Mouse (Mus musculus) forebrain, embryonic 16.5 days (tissue): ENCODE data around the gene Tifa. TPM values are rescaled to one million over a fixed set of nuclear protein-coding genes. Genes with fewer than 3 reads are reported as not detected.

Source experiments
- ATAC-seq: fragments of 200-750 bp; cut with Nextera tagmentation; 2 replicates; pipeline ENCODE4 v1.8.0; 2017; ENCODE audit warnings: mild to moderate bottlenecking, moderate library complexity
- H3K27ac ChIP-seq: fragments of 300-500 bp; sonication (generic); 2 replicates; pipeline ENCODE4 v1.5.1; 2014; ENCODE audit warnings: low read length, control low read depth
- H3K27me3 ChIP-seq: fragments of 300-500 bp; sonication (generic); replicated peaks from 2 replicates; pipeline ENCODE4 v1.6.1; 2014; ENCODE audit warnings: low read length; ENCODE audit not compliant: control insufficient read depth, insufficient read depth
- H3K36me3 ChIP-seq: fragments of 300-500 bp; sonication (generic); 2 replicates; pipeline ENCODE4 v1.6.1; 2014; ENCODE audit not compliant: control insufficient read depth, insufficient read depth
- H3K4me1 ChIP-seq: fragments of 300-500 bp; sonication (generic); replicated peaks from 2 replicates; pipeline ENCODE4 v1.6.1; 2014; ENCODE audit warnings: low read length; ENCODE audit not compliant: control insufficient read depth, insufficient read depth
- H3K4me2 ChIP-seq: fragments of 300-500 bp; sonication (generic); 2 replicates; pipeline ENCODE4 v1.6.1; 2014; ENCODE audit warnings: mild to moderate bottlenecking, low read length, control low read depth
- H3K4me3 ChIP-seq: fragments of 300-500 bp; sonication (generic); replicated peaks from 2 replicates; pipeline ENCODE4 v1.5.1; 2014; ENCODE audit warnings: mild to moderate bottlenecking, low read length, control low read depth
- H3K9ac ChIP-seq: fragments of 300-500 bp; sonication (generic); replicated peaks from 2 replicates; pipeline ENCODE4 v1.6.1; 2014; ENCODE audit warnings: low read depth, low read length, control low read depth
- H3K9me3 ChIP-seq: fragments of 300-500 bp; sonication (generic); 2 replicates; pipeline ENCODE4 v1.6.1; 2016; ENCODE audit warnings: low read length; ENCODE audit not compliant: control insufficient read depth
- WGBS: fragments of 180-500 bp; shearing (Covaris S2); extraction: QIAGEN DNeasy Blood & Tissue Kit; methylation state at CpG from one replicate; pipeline ENCODE4 v1.1.7; 2014; 5-methylcytosine and 5-hydroxymethylcytosine counted together
- polyA plus RNA-seq: library from polyadenylated mRNA; unstranded; fragments of >200 nt; fragmentation: Nextera tagmentation; extraction: Ambion mirVana; gene quantifications from 2 replicates; pipeline ENCODE4 v1.2.1, GENCODE M21; 2015

Tifa gene
- polyA plus RNA-seq, 1 experiment from 2014 or later: 3.4 TPM

DNA sequence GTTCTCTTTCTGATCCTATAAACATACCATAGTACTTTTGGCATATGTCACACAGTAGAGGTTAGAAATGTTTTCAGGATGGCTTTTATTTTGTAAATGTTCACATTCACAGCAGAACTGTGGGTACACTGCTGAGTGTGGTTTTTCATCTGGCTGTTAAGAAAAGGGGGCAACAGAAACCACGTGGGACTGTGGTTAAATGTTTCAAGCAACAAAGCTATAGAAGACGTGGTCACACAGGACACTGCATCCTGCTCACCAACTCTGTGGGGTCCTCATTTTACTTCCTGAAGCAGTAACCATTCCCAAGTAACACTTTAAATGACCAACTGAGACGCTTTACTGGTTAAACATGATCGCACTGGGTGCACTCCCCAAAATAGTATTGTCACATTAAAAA, 72.9 kb downstream of the Tifa start:
- H3K27ac ChIP-seq: no peak overlapping the region
- no peaks in the 10 kb centered on the region for H3K4me1 ChIP-seq
- no peak overlapping the region for H3K4me2 ChIP-seq
- H3K27me3 ChIP-seq: 0 out of 2 replicates have a peak, but pooled peaks cover 2% of the 10 kb centered on the region
- H3K36me3 ChIP-seq: no peaks in the 10 kb centered on the region
- WGBS: 72% methylated on average over 4 of the region's 4 CpGs
- no peak overlapping the region for H3K9ac ChIP-seq
- H3K9me3 ChIP-seq: no peaks in the 10 kb centered on the region
- no peak overlapping the region for H3K4me3 ChIP-seq
- no peak for ATAC-seq

DNA sequence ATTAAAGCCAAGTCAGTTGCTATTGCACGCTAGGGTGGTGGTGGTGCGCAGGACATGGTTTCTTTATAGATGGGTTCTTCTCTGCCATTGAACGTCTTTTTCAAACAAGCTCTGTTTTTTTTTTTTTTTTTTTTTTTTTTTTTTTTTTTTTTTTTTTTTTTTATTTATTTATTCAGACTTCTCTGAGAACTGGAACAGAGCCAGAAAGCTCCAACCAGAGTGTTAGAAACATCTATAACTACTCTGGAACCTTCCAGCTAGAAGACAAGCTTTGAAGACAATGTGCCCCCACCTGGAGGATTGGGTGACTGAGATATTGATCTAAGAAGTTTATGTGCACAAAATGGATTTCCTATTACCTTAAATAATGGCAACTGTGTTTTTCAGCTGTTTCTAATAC, 74.0 kb downstream of the Tifa start:
- H3K27ac ChIP-seq: no peak overlapping the region
- 0 out of 2 replicates have a peak, but pooled peaks cover 4% of the 10 kb centered on the region for H3K4me1 ChIP-seq
- H3K36me3 ChIP-seq: no peaks in the 10 kb centered on the region
- no peak for ATAC-seq
- 0 out of 2 replicates have a peak, but pooled peaks cover 2% of the 10 kb centered on the region for H3K27me3 ChIP-seq
- H3K4me2 ChIP-seq: no peak overlapping the region
- 61% methylated on average over 3 of the region's 3 CpGs for WGBS
- H3K9ac ChIP-seq: no peak overlapping the region
- H3K4me3 ChIP-seq: no peak overlapping the region
- H3K9me3 ChIP-seq: no peaks in the 10 kb centered on the region

DNA sequence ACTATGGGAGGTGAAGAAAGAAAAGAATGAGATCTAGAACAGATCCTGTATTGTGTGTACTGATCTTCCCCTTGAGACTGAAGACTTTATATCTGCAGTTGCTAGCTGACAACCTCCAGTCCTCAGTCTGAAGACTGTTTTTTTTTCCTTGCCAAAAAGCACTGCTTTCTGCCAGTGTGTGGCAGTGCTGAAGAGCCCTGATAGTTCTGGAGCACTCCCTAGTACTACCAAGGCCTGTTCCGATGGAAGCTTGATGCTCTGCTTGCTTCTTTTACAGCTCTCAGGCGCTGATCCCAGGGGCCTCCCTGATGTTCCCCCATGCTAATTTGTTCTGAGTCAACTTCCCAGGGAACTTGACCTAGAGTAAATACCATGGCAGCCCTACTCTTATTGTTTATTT, 74.6 kb downstream of the Tifa start:
- H3K36me3 ChIP-seq: no peaks in the 10 kb centered on the region

DNA sequence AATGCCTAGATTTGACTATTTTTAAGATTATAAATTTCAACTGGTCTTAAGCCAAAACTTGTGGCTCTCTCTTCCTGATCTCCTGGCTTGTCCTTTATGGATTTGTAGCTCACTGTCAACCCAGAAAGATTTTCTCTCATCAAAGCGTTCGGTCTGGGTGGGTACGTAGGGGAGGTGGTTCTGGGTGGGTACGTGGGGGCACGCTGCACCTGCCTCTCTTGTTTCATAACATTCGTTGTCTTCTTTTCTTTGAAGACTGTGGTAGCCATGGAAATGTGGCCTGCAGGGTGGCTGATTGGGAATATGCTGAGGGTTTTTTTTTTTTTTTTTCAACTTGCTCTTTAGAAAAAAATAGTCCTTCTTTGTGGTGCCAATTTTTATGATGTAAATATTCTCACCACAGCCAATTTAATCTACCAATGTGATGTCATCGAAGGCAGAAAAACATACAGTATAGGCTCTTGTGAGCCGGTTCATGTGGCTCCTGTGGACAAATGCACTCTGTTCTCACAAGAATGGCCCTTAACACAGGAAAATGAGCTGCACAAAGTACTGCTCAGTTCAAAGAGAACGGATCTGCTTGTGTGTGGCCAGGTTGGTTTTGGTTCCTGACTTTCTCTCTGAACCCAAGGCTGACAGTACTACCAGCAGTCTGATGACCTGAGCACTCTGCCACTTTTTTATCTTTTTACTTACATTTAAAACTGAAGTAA, 78.6 kb downstream of the Tifa start:
- peak overlapping the region; percentile 24; the same call in 1 of the 2 replicates for H3K27ac ChIP-seq
- no peak overlapping the region for H3K9ac ChIP-seq
- peak; percentile 38 for ATAC-seq
- no peak overlapping the region for H3K4me2 ChIP-seq
- H3K4me3 ChIP-seq: no peak overlapping the region
- no peaks in the 10 kb centered on the region for H3K9me3 ChIP-seq
- WGBS: 19% methylated on average over 9 of the region's 9 CpGs
- H3K27me3 ChIP-seq: 0 out of 2 replicates have a peak, but pooled peaks cover 2% of the 10 kb centered on the region
- H3K4me1 ChIP-seq: peaks cover 10% of the 10 kb centered on the region
- no peaks in the 10 kb centered on the region for H3K36me3 ChIP-seq

More for the DNA sequence above, 74.6 kb downstream of the Tifa start:
- H3K9me3 ChIP-seq: no peaks in the 10 kb centered on the region
- H3K27ac ChIP-seq: no peak overlapping the region
- ATAC-seq: no peak
- H3K9ac ChIP-seq: no peak overlapping the region
- 0 out of 2 replicates have a peak, but pooled peaks cover 2% of the 10 kb centered on the region for H3K27me3 ChIP-seq
- no peak overlapping the region for H3K4me2 ChIP-seq
- H3K4me1 ChIP-seq: peaks cover 10% of the 10 kb centered on the region
- H3K4me3 ChIP-seq: no peak overlapping the region
- 54% methylated on average over 2 of the region's 2 CpGs for WGBS

DNA sequence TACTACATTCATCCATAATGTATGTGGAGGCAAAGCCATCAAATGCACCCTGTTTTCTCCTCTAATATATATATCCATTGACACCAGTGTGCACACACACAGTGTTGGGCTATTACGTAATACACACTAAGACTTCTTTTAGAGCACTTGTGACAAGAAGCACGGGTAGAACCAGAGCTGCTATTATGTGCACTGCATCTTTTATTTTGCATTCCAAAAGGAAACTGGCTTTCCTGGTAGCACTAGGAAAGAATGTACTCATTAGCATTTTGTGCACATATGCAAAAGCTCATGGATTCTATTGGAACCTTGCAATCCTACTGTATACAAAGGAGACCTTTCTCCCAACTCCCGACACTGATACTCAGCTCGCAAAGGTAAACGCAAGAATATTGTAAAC, 79.3 kb downstream of the Tifa start:
- Histone ChIP-seq H3K4me3 (no peak overlapping the region), H3K4me2 (no peak overlapping the region), H3K9ac (no peak overlapping the region), H3K27me3 (0 out of 2 replicates have a peak, but pooled peaks cover 2% of the 10 kb centered on the region), H3K36me3 (no peaks in the 10 kb centered on the region), H3K27ac (peak overlapping the region; percentile 56; the same call in 1 of the 2 replicates), H3K4me1 (peaks cover 10% of the 10 kb centered on the region), H3K9me3 (no peaks in the 10 kb centered on the region)
- peak; percentile 89 for ATAC-seq
- WGBS: 13% methylated on average over 5 of the region's 5 CpGs

DNA sequence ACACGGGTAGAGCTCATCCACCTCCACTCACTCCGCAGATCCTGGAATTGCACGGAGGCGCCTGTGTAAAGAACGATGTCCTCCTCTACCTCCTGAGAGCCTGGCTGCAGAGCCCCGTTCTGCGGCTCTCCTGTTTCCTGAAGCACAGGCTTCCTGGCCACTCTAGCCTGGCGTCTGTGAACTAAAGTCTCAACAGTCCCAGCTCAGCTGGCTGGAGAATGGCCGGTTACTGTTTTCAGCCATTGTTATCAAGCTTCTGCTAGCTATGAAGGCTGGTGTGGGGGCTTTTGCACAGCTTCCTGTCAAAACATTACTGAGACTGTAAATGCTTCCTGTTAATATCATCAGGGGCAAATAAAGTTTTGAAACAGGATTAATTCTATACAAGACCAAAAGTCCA, 82.0 kb downstream of the Tifa start:
- H3K27ac ChIP-seq: no peak overlapping the region
- 86% methylated on average over 9 of the region's 9 CpGs for WGBS

DNA sequence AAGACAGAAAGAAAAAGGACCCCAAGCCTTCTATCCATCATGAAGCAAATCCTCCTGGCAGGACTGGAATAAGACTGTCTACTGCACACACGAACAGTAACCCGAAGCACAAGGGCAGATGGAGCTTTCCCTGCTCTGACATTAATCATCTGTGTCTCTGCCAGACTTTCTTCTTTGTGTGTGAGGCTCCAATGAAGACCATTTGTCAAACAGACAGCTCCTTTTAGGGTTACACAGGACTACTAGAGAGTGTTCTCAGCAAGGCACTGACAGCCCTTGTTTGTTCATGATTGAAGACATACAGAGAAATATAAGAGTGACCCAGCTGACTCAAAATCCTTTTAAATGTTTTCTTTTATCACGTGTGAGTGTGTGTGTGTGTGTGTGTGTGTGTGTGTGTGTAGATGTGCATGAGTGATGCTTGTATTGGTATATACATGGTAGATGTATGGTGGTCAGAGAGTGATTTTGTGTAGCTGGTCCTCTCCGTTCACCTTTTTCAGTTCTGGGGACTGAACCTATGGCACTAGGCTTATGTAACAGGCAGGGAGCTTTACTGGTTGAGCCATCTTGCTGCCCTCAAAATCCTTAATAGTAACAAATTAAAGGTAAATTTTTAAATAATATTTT, 84.8 kb downstream of the Tifa start:
- H3K4me1 ChIP-seq: 0 out of 2 replicates have a peak, but pooled peaks cover 3% of the 10 kb centered on the region
- ATAC-seq: peak; percentile 54
- no peak overlapping the region for H3K4me2 ChIP-seq
- H3K9ac ChIP-seq: no peak overlapping the region
- no peak overlapping the region for H3K27ac ChIP-seq
- no peaks in the 10 kb centered on the region for H3K36me3 ChIP-seq
- no peak overlapping the region for H3K4me3 ChIP-seq
- no peaks in the 10 kb centered on the region for H3K9me3 ChIP-seq
- WGBS: 49% methylated on average over 4 of the region's 4 CpGs
- H3K27me3 ChIP-seq: no peaks in the 10 kb centered on the region

More for the DNA sequence above, 82.0 kb downstream of the Tifa start:
- Histone ChIP-seq H3K27me3 (no peaks in the 10 kb centered on the region), H3K9ac (no peak overlapping the region), H3K9me3 (no peaks in the 10 kb centered on the region), H3K4me1 (peaks cover 13% of the 10 kb centered on the region), H3K4me2 (no peak overlapping the region), H3K36me3 (no peaks in the 10 kb centered on the region), H3K4me3 (no peak overlapping the region)
- ATAC-seq: no peak

DNA sequence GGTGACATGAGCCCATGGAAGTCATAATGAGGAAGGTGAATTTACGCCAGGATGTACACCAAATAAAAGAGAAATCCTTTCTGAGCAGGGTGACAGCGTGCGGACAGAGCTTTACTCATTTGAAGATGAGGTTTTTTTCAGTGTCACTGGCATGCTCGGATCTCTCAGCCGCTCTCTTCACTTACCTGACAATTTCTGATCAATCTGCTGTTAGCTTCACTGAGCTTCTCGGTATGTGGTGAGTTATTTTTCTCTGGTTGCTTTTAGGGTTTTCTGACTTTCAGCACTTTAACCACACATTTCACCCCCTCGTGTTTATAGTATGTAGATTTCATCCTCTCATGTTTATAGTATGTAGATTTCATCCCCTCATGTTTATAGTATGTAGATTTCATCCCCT, 85.5 kb downstream of the Tifa start:
- no peaks in the 10 kb centered on the region for H3K9me3 ChIP-seq
- no peak overlapping the region for H3K27ac ChIP-seq
- H3K4me1 ChIP-seq: 0 out of 2 replicates have a peak, but pooled peaks cover 3% of the 10 kb centered on the region
- 86% methylated on average over 7 of the region's 7 CpGs for WGBS
- H3K27me3 ChIP-seq: no peaks in the 10 kb centered on the region
- no peak overlapping the region for H3K9ac ChIP-seq
- no peak overlapping the region for H3K4me3 ChIP-seq
- H3K4me2 ChIP-seq: no peak overlapping the region
- no peak for ATAC-seq
- H3K36me3 ChIP-seq: no peaks in the 10 kb centered on the region

DNA sequence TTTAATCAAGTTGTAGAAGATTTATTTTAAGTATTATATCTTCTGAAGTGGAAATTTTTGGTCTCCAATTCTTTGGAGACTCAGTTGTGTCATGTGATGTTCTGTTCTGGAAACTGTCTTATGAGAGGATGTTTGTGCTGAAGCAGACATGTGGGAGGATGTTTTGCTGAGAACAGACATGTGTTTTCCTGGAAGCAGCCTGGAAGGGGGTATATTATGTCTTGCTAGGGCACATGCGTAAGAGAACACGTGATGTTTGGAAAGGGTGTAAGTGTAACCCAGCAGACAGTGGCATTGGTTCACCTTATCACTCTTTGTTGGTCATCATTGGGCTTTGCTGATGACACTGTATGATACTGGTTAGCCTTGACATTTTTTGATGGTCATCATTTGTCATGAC, 85.9 kb downstream of the Tifa start:
- no peaks in the 10 kb centered on the region for H3K9me3 ChIP-seq
- no peak overlapping the region for H3K27ac ChIP-seq
- no peaks in the 10 kb centered on the region for H3K27me3 ChIP-seq
- 89% methylated on average over 2 of the region's 2 CpGs for WGBS
- H3K36me3 ChIP-seq: no peaks in the 10 kb centered on the region
- H3K4me3 ChIP-seq: no peak overlapping the region
- no peak overlapping the region for H3K9ac ChIP-seq
- no peak for ATAC-seq
- H3K4me1 ChIP-seq: 0 out of 2 replicates have a peak, but pooled peaks cover 3% of the 10 kb centered on the region
- H3K4me2 ChIP-seq: no peak overlapping the region
